38 mouse cellular contexts compared by ENCODE assay signal in the genomic region with DNA sequence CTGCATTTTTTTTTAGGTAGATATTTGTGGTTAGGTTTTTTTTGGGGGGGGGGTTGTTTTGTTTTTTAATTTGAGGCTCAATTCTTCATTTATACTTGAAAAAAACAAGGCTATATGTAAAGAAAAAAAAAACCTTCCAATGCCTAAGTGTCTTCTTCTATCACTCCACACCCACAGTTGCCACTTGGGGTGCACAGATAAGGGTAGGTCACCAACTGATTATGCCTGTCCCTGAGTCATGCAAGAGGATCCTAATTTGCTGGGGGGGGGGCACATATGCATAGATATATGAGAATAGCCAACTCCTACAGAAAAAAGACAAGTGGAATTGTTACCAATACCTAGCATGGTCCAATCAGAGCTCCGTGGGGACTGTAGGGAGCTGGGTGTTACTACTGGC. TPM values are rescaled to one million over a fixed set of nuclear protein-coding genes. Genes with fewer than 3 reads are reported as not detected.
DNase-seq lines count a peak whose midpoint lies in the region; ATAC-seq and TF ChIP-seq lines count a peak whose summit lies in the region.
"Had no signal": no experiment of that assay in that cellular context is flagged by ENCODE, and none has a peak within 500 bp of the region (broad histone marks: within the 10 kb centered on the region; RNA-seq: fewer than 3 reads in every experiment).

No protein-coding gene starts in this region.

- peaks cover 9% of the 10 kb centered on the region; the same call in 1 of the 2 replicates for H3K9me3 ChIP-seq in liver, embryonic 13.5 days (replicated peaks)
- H3K9me3 ChIP-seq in MEL (replicated peaks; ENCODE audit: insufficient read depth, low read length) = no peaks in the 10 kb centered on the region
- H3K9me3 ChIP-seq in stomach, postnatal 0 days (ENCODE audit: control insufficient read depth, low read length) = no peaks in the 10 kb centered on the region

- no peak for DNase-seq in liver, embryonic 13.5 days
- DNase-seq in liver (no peak), MEL (ENCODE audit: low read depth, low spot score) (peak; percentile 61)
- DNase-seq in stomach, postnatal 0 days (ENCODE audit: low spot score) = no peak
- no peak for DNase-seq in cerebellum, postnatal 36 days
- no peak for DNase-seq in gastrocnemius, postnatal 4 days (ENCODE audit: low spot score in 2 of 2)
- DNase-seq: adrenal gland, adult 2 months; adrenal gland, postnatal 14 days; B cell, adult 2 months; cerebellum, adult 11 months; cerebellum, adult 2 months; cerebellum, adult 9-11 months; cerebellum, postnatal 25 days; embryo, embryonic 11 days; forebrain, postnatal 0 days; gastrocnemius, adult 2 months; gastrocnemius, postnatal 25 days; heart, adult 2 months; heart, postnatal 14 days; heart, postnatal 4 days had no signal

- H3K27me3 ChIP-seq in liver, embryonic 13.5 days = no peaks in the 10 kb centered on the region
- no peaks in the 10 kb centered on the region for H3K27me3 ChIP-seq in MEL (ENCODE audit: control insufficient read depth in 1 of 2, insufficient read depth in 2 of 2, low read length in 2 of 2)
- no peaks in the 10 kb centered on the region for H3K27me3 ChIP-seq in stomach, postnatal 0 days (ENCODE audit: control insufficient read depth, insufficient read depth, low read length)
- H3K27me3 ChIP-seq: CH12.LX; embryonic facial prominence, embryonic 13.5 days; heart, embryonic 13.5 days; Patski had no signal

- H3K36me3 ChIP-seq in liver, embryonic 13.5 days = no peaks in the 10 kb centered on the region
- peaks cover 0 to 4% of the 10 kb centered on the region in 2 experiments; a peak in 2 of 4 replicates for H3K36me3 ChIP-seq in MEL (ENCODE audit: control insufficient read depth in 1 of 2, insufficient read depth in 2 of 2, low read length in 2 of 2)
- H3K36me3 ChIP-seq in stomach, postnatal 0 days (ENCODE audit: control insufficient read depth, insufficient read depth, low read length) = no peaks in the 10 kb centered on the region
- H3K36me3 ChIP-seq: embryonic facial prominence, embryonic 10.5 days; embryonic facial prominence, embryonic 13.5 days; heart, embryonic 10.5 days; heart, embryonic 13.5 days had no signal

- no peak for TF ChIP-seq RAD21 in MEL (IDR thresholded peaks at IDR 0.05; ENCODE audit: low read depth, low read length)

- peak; percentile 79 to 90; a peak in 3 of 4 replicates for TF ChIP-seq EP300 in MEL (IDR thresholded peaks at IDR 0.05; ENCODE audit: low read depth in 1 of 2, low read length in 2 of 2)
- TF ChIP-seq EP300 in stomach, postnatal 0 days (optimal IDR thresholded peaks at IDR 0.05) = no peak

- H3K4me3 ChIP-seq in liver, embryonic 13.5 days (replicated peaks) = no peak overlapping the region
- no peak overlapping the region for H3K4me3 ChIP-seq in MEL (ENCODE audit: control insufficient read depth in 1 of 2, insufficient read depth in 1 of 2, low read depth in 2 of 2, low read length in 2 of 2)
- no peak overlapping the region for H3K4me3 ChIP-seq in stomach, postnatal 0 days (ENCODE audit: low read depth, low read length)
- H3K4me3 ChIP-seq: embryonic facial prominence, embryonic 10.5 days; embryonic facial prominence, embryonic 13.5 days; gastrocnemius, adult 2 months; heart, adult 2 months; heart, embryonic 10.5 days; heart, embryonic 13.5 days had no signal

- peak; percentile 70; the same call in 1 of the 2 replicates for ATAC-seq in liver, embryonic 13.5 days (ENCODE audit: low read depth)
- peak; percentile 83 for ATAC-seq in erythroid progenitor cell, adult 5-6 weeks (replicated peaks; ENCODE audit: low FRiP score, poor library complexity, severe bottlenecking)
- ATAC-seq in stomach, postnatal 0 days (ENCODE audit: low FRiP score, low TSS enrichment) = no peak
- ATAC-seq: forebrain, embryonic 14.5 days; forebrain, postnatal 0 days; hindbrain, postnatal 0 days; inflammation-experienced regulatory T-cells, adult 6 months; Patski had no signal

- H3K9ac ChIP-seq in liver, embryonic 13.5 days = no peak overlapping the region
- no peak overlapping the region for H3K9ac ChIP-seq in MEL (ENCODE audit: control insufficient read depth, low read depth, low read length, poor library complexity, severe bottlenecking)
- H3K9ac ChIP-seq in stomach, postnatal 0 days (ENCODE audit: low read length) = no peak overlapping the region
- H3K9ac ChIP-seq: embryonic facial prominence, embryonic 13.5 days; forebrain, postnatal 0 days; heart, embryonic 13.5 days; hindbrain, embryonic 14.5 days had no signal

- WGBS in liver, embryonic 13.5 days (ENCODE audit: insufficient replicate concordance) = 79% methylated on average over 1 of the region's 1 CpGs
- 83% methylated on average over 1 of the region's 1 CpGs for WGBS in stomach, postnatal 0 days

- TF ChIP-seq POLR2A in MEL (IDR thresholded peaks at IDR 0.05; ENCODE audit: control insufficient read depth in 1 of 2, insufficient read depth in 1 of 2, low read depth in 1 of 2, low read length in 2 of 2, poor library complexity in 1 of 2) = no peak

- TF ChIP-seq CTCF in MEL (IDR thresholded peaks at IDR 0.05 in 2 of 3, conservative IDR thresholded peaks at IDR 0.05 in 1 of 3; ENCODE audit: control insufficient read depth in 1 of 3, insufficient read depth in 1 of 3, low read depth in 2 of 3, low read length in 3 of 3, poor library complexity in 1 of 3, severe bottlenecking in 1 of 3) = no peak
- no peak for TF ChIP-seq CTCF in stomach, postnatal 0 days (IDR thresholded peaks at IDR 0.05; ENCODE audit: low read depth)

- H3K79me2 ChIP-seq in MEL (ENCODE audit: control insufficient read depth, insufficient read depth, low read length, poor library complexity) = no peaks in the 10 kb centered on the region

- no peak overlapping the region for H3K27ac ChIP-seq in liver, embryonic 13.5 days
- peak overlapping the region; percentile 36; the same call in 1 of the 2 replicates for H3K27ac ChIP-seq in MEL (ENCODE audit: control insufficient read depth, low read depth, low read length)
- H3K27ac ChIP-seq in stomach, postnatal 0 days (replicated peaks) = no peak overlapping the region
- H3K27ac ChIP-seq: embryonic facial prominence, embryonic 10.5 days; embryonic facial prominence, embryonic 13.5 days; gastrocnemius, adult 2 months; heart, adult 2 months; heart, embryonic 10.5 days; heart, embryonic 13.5 days; hindbrain, embryonic 14.5 days; hindbrain, postnatal 0 days had no signal

- H3K4me1 ChIP-seq in liver, embryonic 13.5 days (replicated peaks) = no peaks in the 10 kb centered on the region
- peaks cover 3 to 11% of the 10 kb centered on the region in 2 experiments; a peak in 3 of 4 replicates for H3K4me1 ChIP-seq in MEL (ENCODE audit: control insufficient read depth in 1 of 2, insufficient read depth in 2 of 2, low read length in 2 of 2)
- no peaks in the 10 kb centered on the region for H3K4me1 ChIP-seq in stomach, postnatal 0 days (replicated peaks; ENCODE audit: control insufficient read depth, insufficient read depth)
- H3K4me1 ChIP-seq: embryonic facial prominence, embryonic 10.5 days; embryonic facial prominence, embryonic 13.5 days; heart, embryonic 10.5 days; heart, embryonic 13.5 days had no signal

- no peak overlapping the region for H3K4me2 ChIP-seq in liver, embryonic 13.5 days
- H3K4me2 ChIP-seq in stomach, postnatal 0 days (replicated peaks; ENCODE audit: low read depth) = no peak overlapping the region
- H3K4me2 ChIP-seq: embryonic facial prominence, embryonic 13.5 days; heart, embryonic 13.5 days; hindbrain, embryonic 14.5 days had no signal

TF ChIP-seq in MEL, 35 proteins besides CTCF, POLR2A, EP300 and RAD21:
- TF ChIP-seq ETS1 (IDR thresholded peaks at IDR 0.05; ENCODE audit: low read depth, low read length) = peak; percentile 58
- TF ChIP-seq ZC3H11A (IDR thresholded peaks at IDR 0.05; ENCODE audit: low read depth, low read length) = no peak
- peak; percentile 85 for TF ChIP-seq ZNF384 (IDR thresholded peaks at IDR 0.05; ENCODE audit: low read depth, low read length)
- TF ChIP-seq TAL1 (IDR thresholded peaks at IDR 0.05; ENCODE audit: low read length) = peak; percentile 59; the same call in 1 of the 2 replicates
- TF ChIP-seq SIN3A (IDR thresholded peaks at IDR 0.05; ENCODE audit: low read length) = peak; percentile 36; the same call in 1 of the 2 replicates
- no peak for TF ChIP-seq CHD1 (IDR thresholded peaks at IDR 0.05; ENCODE audit: low read depth, low read length)
- peak; percentile 82 for TF ChIP-seq GATA1 (IDR thresholded peaks at IDR 0.05; ENCODE audit: low read depth, low read length)
- peak; percentile 68; the same call in 1 of the 2 replicates for TF ChIP-seq TCF12 (IDR thresholded peaks at IDR 0.05; ENCODE audit: low read depth, low read length)
- peak; percentile 56 for TF ChIP-seq MYB (IDR thresholded peaks at IDR 0.05; ENCODE audit: low read depth, low read length)
- TF ChIP-seq RCOR1 (IDR thresholded peaks at IDR 0.05; ENCODE audit: low read depth, low read length) = 0 out of 2 replicates have a peak, but pooled peaks have one; percentile 24

RNA-seq across cellular contexts. Expression of gene Olfr1324, which starts 53.3 kb away (rescaled TPM):
- polyA plus RNA-seq in liver, embryonic 13.5 days (2015; fragmentation: Nextera tagmentation; extraction: Ambion mirVana) = not detected in 2 replicates
- total RNA-seq in MEL (2012; rRNA removed) = not detected in 2 replicates
- not detected for polyA plus RNA-seq in MEL (2012; ENCODE audit: insufficient read depth in 1 of 2, insufficient read length in 2 of 2, low read depth in 1 of 2, low replicate concordance in 2 of 2, missing spikeins in 1 of 2)
- total RNA-seq in erythroid progenitor cell, adult 5-6 weeks (2015; ENCODE audit: low replicate concordance) = not detected in 2 replicates
- total RNA-seq in erythroid progenitor cell, adult 5-6 weeks (2017; ENCODE audit: low replicate concordance) = not detected in 2 replicates
- not detected in 2 replicates for polyA plus RNA-seq in stomach, postnatal 0 days (2015; fragmentation: Nextera tagmentation; extraction: Ambion mirVana)
- not detected for total RNA-seq in gastrocnemius, postnatal 4 days (2021)
- total RNA-seq: adrenal gland, adult 2 months; adrenal gland, postnatal 14 days; adrenal gland, postnatal 4 days; CH12.LX; forebrain, postnatal 0 days; gastrocnemius, adult 2 months; gastrocnemius, postnatal 25 days; granulocyte monocyte progenitor cell, adult 5-6 weeks; heart, adult 2 months; heart, postnatal 14 days; heart, postnatal 4 days; hindbrain, postnatal 0 days had no signal
- polyA plus RNA-seq: adrenal gland, adult 2 months; cerebellum, adult 2 months; cortical plate, adult 2 months; embryonic facial prominence, embryonic 10.5 days; embryonic facial prominence, embryonic 13.5 days; forebrain, embryonic 11.5 days; forebrain, embryonic 14.5 days; forebrain, postnatal 0 days; frontal cortex, adult 2 months; heart, adult 2 months; heart, embryonic 10.5 days; heart, embryonic 13.5 days; heart, embryonic 16.5 days; hindbrain, embryonic 11.5 days; hindbrain, embryonic 14.5 days; hindbrain, postnatal 0 days; inflammation-experienced regulatory T-cells, adult 6 months; Patski had no signal
